18 mouse cellular contexts compared by ENCODE assay signal in the genomic region with DNA sequence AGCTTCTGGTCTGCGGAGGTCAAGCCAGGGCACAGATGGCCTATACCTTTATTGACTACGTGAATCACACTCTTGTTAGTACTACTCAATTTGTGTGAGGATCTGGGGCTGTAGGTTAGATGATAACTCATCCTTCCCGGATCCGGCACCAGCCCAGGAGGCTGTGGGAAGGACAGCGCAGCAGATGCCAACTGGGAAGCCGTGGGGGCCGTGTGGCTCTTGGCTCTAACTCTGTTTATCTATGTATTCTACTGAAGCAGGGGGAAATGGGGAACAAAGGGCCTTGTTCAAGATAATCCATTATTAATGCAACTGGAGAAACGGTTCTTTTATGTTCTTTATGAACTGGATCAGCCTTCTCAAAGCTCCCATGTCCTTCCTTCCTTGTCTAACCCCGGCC. TPM values are rescaled to one million over a fixed set of nuclear protein-coding genes. Genes with fewer than 3 reads are reported as not detected.
DNase-seq lines count a peak whose midpoint lies in the region; TF ChIP-seq lines count a peak whose summit lies in the region.
"Had no signal": no experiment of that assay in that cellular context is flagged by ENCODE, and none has a peak within 500 bp of the region (broad histone marks: within the 10 kb centered on the region; RNA-seq: fewer than 3 reads in every experiment).

No protein-coding gene starts in this region.

- DNase-seq in gastrocnemius, adult 2 months, result no peak
- no peak for DNase-seq in gastrocnemius, postnatal 14 days
- DNase-seq in layer of hippocampus, adult 9-11 months, result peak; percentile 24
- DNase-seq in layer of hippocampus, postnatal 36 days, result no peak
- DNase-seq in 3134 (ENCODE audit: extremely low read depth, insufficient read length, low spot score), result peak; percentile 43
- DNase-seq in brain, adult 2 months (ENCODE audit: low read depth, low spot score), result peak; percentile 53
- DNase-seq in lung, postnatal 10 days, result no peak
- no peak for DNase-seq in lung, postnatal 4 days
- DNase-seq: adrenal gland, adult 8-10 months; cerebellum, adult 11 months; kidney, adult 2 months; kidney, postnatal 10 days; liver, postnatal 0 days; lung, postnatal 14 days; thymus, postnatal 14 days had no signal

- intact Hi-C loops in gastrocnemius, adult 2 months (cut with DNase I), result loop anchor here (10.0 kb wide), 2 partner anchors 58 to 208 kb away; a partner anchor contains a TSS
- intact Hi-C loops in gastrocnemius, postnatal 14 days (cut with DNase I; ENCODE audit: low total_unique reads), result no loop called here

- no peak for TF ChIP-seq CTCF in gastrocnemius, adult 2 months (IDR thresholded peaks at IDR 0.05)

- no peak overlapping the region for H3K4me3 ChIP-seq in gastrocnemius, adult 2 months
- H3K4me3 ChIP-seq: erythroblast, embryonic 14.5 days; limb, embryonic 10.5 days; megakaryocyte, embryonic 14.5 days had no signal

- H3K27ac ChIP-seq in gastrocnemius, adult 2 months, result peak overlapping the region; percentile 68
- H3K27ac ChIP-seq: limb, embryonic 10.5 days had no signal

RNA-seq across cellular contexts. Expression of a gene that starts 47.3 kb away (rescaled TPM):
- total RNA-seq in gastrocnemius, adult 2 months (2021), result 1 to 10 TPM; 1.9 to 2.7 TPM
- total RNA-seq in gastrocnemius, postnatal 14 days (2021), result 1 to 10 TPM; 2.1 to 2.3 TPM
- 1 to 10 TPM in 1 of 2 experiments, under 1 TPM in 1; 0.77 to 1.5 TPM for total RNA-seq in layer of hippocampus, postnatal 36 days (2021)

Comparison
In these comparisons a context has a peak if more than half of its experiments do, and no peak if none do; other contexts are left out.
1. DNase-seq: peak in layer of hippocampus, adult 9-11 months (single experiment), 3134 (single experiment) and brain, adult 2 months (single experiment); none in gastrocnemius, adult 2 months (single experiment), gastrocnemius, postnatal 14 days (single experiment), layer of hippocampus, postnatal 36 days (0 of 2), lung, postnatal 10 days (single experiment) and lung, postnatal 4 days (0 of 2).